Mouse (Mus musculus) midbrain, embryonic 15.5 days (tissue): ENCODE measurements around the gene Tmem206. TPM values are rescaled to one million over a fixed set of nuclear protein-coding genes. Genes with fewer than 3 reads are reported as not detected.

ENCODE experiments used
- ATAC-seq: fragments of 200-750 bp; cut with Nextera tagmentation; replicated peaks from 2 replicates; pipeline ENCODE4 v1.8.0; 2017; ENCODE audit warnings: moderate TSS enrichment
- H3K27ac ChIP-seq: fragments of 300-500 bp; sonication (generic); 2 replicates; pipeline ENCODE4 v1.5.1; 2015; ENCODE audit warnings: mild to moderate bottlenecking, inconsistent platforms
- H3K27me3 ChIP-seq: fragments of 300-500 bp; sonication (generic); replicated peaks from 2 replicates; pipeline ENCODE4 v1.6.1; 2015; ENCODE audit warnings: inconsistent platforms
- H3K36me3 ChIP-seq: fragments of 300-500 bp; sonication (generic); replicated peaks from 2 replicates; pipeline ENCODE4 v1.6.1; 2015; ENCODE audit warnings: inconsistent platforms
- H3K4me1 ChIP-seq: fragments of 300-500 bp; sonication (generic); 2 replicates; pipeline ENCODE4 v1.6.1; 2015; ENCODE audit warnings: inconsistent platforms
- H3K4me2 ChIP-seq: fragments of 300-500 bp; sonication (generic); 2 replicates; pipeline ENCODE4 v1.6.1; 2015; ENCODE audit warnings: inconsistent platforms, mild to moderate bottlenecking, moderate library complexity
- H3K4me3 ChIP-seq: fragments of 300-500 bp; sonication (generic); 2 replicates; pipeline ENCODE4 v1.5.1; 2015; ENCODE audit warnings: mild to moderate bottlenecking, inconsistent platforms
- H3K9ac ChIP-seq: fragments of 300-500 bp; sonication (generic); 2 replicates; pipeline ENCODE4 v1.6.1; 2015; ENCODE audit warnings: mild to moderate bottlenecking, inconsistent platforms
- H3K9me3 ChIP-seq: fragments of 300-500 bp; sonication (generic); 2 replicates; pipeline ENCODE4 v1.6.1; 2016; ENCODE audit warnings: inconsistent platforms
- WGBS: fragments of 180-500 bp; shearing (Covaris S2); methylation state at CpG from one replicate; pipeline ENCODE4 v1.1.7; 2015; ENCODE audit warnings: mixed read lengths; 5-methylcytosine and 5-hydroxymethylcytosine counted together
- polyA plus RNA-seq: library from polyadenylated mRNA; unstranded; fragments of >200 nt; fragmentation: Nextera tagmentation; extraction: Ambion mirVana; gene quantifications from 2 replicates; pipeline ENCODE4 v1.2.1, GENCODE M21; 2015

Tmem206 gene
- polyA plus RNA-seq: 43.2 and 44.5 TPM in 2 replicates

DNA sequence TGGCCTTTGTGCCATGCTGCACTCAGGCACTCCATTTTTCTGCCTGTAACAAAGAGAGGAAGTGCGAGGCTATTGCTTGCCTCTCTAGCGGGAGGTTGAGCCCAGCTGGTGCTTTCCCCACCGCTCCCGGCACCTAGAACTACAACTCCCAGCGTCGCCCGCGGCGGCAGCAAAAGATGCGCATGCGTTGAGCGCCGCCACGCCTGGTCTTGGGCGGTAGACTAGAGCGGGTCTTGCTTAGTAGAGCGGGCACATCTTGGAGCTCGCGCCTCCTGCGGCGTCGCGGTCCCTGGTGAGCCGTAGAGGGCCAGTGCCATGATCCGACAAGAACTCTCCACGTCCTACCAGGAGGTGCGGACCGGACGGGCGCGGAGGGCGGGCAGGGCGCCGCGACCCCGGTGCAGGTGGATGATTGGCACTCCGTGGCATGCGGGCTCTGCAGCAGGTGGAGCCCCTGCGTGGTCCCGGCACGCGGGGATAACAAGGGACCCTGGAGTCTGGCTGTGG is at the start of gene Tmem206:
Gene Tmem206, plus strand, starts transcription at position 187 of the 507 bp plus-strand sequence.
- H3K9me3 ChIP-seq: no peaks in the 10 kb centered on the region
- peak within 1 kb of the TSS; percentile 75 for H3K4me3 ChIP-seq
- WGBS: 0% methylated on average over 42 of the region's 42 CpGs
- no peaks in the 10 kb centered on the region for H3K27me3 ChIP-seq
- H3K9ac ChIP-seq: peak within 1 kb of the TSS; percentile 76
- H3K4me1 ChIP-seq: peaks cover 26% of the 10 kb centered on the region
- no peaks in the 10 kb centered on the region for H3K36me3 ChIP-seq
- peak; percentile 96 for ATAC-seq
- peak within 1 kb of the TSS; percentile 56 for H3K4me2 ChIP-seq
- H3K27ac ChIP-seq: peak within 1 kb of the TSS; percentile 84

DNA sequence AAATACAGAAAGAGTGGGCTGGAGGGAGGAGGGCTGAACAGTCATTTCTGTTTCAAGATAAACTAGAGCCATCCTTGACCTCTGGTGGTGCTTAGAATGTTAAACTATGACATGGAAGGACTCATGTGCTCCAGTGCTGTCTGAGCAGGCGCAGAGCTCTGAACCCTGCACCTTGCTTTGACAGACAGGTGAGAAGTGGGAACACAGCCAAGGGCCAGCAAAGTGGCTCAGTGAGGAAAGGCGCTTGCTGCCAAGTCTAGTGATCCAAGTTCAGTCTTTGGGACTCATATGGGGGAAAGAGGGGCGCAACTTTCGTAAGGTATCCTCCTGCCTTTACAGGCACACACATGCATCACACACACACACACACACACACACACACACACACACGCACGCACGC is 49.5 kb upstream of the Tmem206 start:
- ATAC-seq: no peak
- no peaks in the 10 kb centered on the region for H3K36me3 ChIP-seq
- H3K9me3 ChIP-seq: no peaks in the 10 kb centered on the region
- H3K4me1 ChIP-seq: no peaks in the 10 kb centered on the region
- H3K4me2 ChIP-seq: no peak overlapping the region
- H3K4me3 ChIP-seq: no peak overlapping the region
- no peak overlapping the region for H3K27ac ChIP-seq
- WGBS: 96% methylated on average over 7 of the region's 7 CpGs
- no peak overlapping the region for H3K9ac ChIP-seq
- H3K27me3 ChIP-seq: no peaks in the 10 kb centered on the region

DNA sequence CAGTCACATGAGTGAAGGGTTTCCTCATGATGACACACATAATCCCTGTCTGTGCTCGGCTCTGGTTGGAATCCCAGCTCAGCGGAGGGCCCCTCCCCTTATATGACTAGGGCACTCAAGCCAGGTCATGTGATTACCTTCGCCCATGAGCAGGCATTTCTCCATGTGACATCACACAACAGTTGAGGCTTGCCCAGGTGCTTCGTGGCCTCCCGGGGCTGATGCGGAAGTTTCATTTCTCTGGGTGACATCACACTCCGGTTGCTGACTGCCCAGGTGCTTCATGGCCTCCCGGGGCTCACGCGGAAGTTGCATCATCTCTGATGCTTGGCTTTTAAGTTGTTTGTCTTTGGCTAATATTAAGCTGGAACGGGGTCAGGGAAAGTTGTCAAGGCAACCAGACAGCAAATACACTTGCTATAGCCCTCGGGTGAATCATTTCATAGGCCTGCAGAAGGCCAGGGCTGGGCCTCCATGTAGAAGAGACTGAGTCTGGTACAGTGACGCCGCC is 48.1 kb upstream of the Tmem206 start:
- WGBS: 74% methylated on average over 14 of the region's 14 CpGs
- no peak overlapping the region for H3K27ac ChIP-seq

DNA sequence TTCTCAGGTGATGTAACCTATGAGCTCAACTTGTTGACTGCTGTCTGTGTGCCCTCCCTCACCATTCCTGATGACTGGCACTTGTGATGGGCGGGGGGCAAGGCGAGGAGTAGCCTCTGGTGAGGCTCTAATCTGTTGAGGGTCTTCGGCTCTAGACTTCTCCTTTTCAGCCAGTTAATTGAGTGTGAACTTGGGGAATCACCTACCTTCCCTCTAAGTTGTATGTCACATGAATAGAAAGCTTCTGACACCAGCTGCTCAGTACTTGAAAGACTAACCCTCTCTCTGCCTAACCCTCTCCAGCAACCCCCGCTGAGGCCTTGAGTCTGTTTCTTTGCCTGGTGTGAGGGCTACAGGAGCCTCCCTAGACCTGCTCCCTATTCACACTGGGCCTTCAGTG is 47.4 kb upstream of the Tmem206 start:
- Histone ChIP-seq H3K9ac (no peak overlapping the region), H3K27ac (no peak overlapping the region), H3K9me3 (no peaks in the 10 kb centered on the region), H3K4me2 (no peak overlapping the region), H3K27me3 (no peaks in the 10 kb centered on the region), H3K36me3 (no peaks in the 10 kb centered on the region), H3K4me3 (no peak overlapping the region), H3K4me1 (no peaks in the 10 kb centered on the region)
- 80% methylated on average over 4 of the region's 4 CpGs for WGBS
- no peak for ATAC-seq

More for the DNA sequence above, 48.1 kb upstream of the Tmem206 start:
- Histone ChIP-seq H3K4me1 (no peaks in the 10 kb centered on the region), H3K9me3 (no peaks in the 10 kb centered on the region), H3K9ac (no peak overlapping the region), H3K4me2 (no peak overlapping the region), H3K27me3 (no peaks in the 10 kb centered on the region), H3K4me3 (no peak overlapping the region), H3K36me3 (no peaks in the 10 kb centered on the region)
- no peak for ATAC-seq

DNA sequence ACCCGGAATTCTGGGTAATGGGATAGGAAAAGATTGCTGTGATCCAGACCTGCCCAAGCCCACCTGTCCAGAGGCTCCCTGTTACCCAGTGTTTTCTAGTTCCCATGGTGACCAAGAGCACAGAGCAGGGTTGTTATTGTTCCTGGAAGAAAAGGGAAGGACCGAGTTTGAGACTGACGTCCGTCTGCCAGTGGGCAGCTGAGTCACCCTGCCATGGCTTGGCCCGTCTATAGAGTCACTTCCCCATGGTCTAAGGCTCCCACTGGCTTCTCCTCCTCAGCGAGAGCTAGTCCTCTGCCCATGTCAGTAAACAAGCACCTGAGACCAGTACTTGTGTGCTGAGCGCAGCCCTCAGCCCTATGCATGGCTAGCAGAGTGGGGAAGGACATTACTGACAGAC is 44.5 kb upstream of the Tmem206 start:
- Histone ChIP-seq H3K36me3 (no peaks in the 10 kb centered on the region), H3K27ac (no peak overlapping the region), H3K27me3 (no peaks in the 10 kb centered on the region), H3K9ac (no peak overlapping the region), H3K4me3 (no peak overlapping the region), H3K4me1 (no peaks in the 10 kb centered on the region), H3K9me3 (no peaks in the 10 kb centered on the region), H3K4me2 (no peak overlapping the region)
- WGBS: 57% methylated on average over 7 of the region's 7 CpGs
- no peak for ATAC-seq

DNA sequence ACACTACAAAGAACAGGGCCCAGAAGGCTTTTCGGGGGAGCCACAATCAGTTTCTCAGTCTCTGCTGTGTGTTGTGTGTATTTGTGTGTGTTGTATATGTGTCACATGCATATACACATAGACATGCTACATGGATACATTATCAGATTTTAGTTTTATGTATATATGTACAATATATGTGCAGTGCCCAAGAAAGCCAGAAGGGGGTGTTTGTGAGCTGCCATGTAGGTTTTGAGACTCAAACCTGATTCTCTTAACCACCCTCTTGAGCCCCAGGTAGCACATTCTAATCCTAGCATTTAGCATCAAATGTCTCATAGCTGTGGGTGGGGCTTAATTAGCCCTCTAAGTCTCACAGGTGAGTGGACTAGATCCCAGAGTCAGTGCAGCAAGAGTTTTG is 43.4 kb upstream of the Tmem206 start:
- no peaks in the 10 kb centered on the region for H3K27me3 ChIP-seq
- H3K4me1 ChIP-seq: no peaks in the 10 kb centered on the region
- WGBS: 93% methylated on average over 1 of the region's 1 CpGs
- H3K4me2 ChIP-seq: no peak overlapping the region
- no peak for ATAC-seq
- no peak overlapping the region for H3K27ac ChIP-seq
- H3K4me3 ChIP-seq: no peak overlapping the region
- H3K9ac ChIP-seq: no peak overlapping the region
- H3K9me3 ChIP-seq: no peaks in the 10 kb centered on the region
- H3K36me3 ChIP-seq: no peaks in the 10 kb centered on the region

DNA sequence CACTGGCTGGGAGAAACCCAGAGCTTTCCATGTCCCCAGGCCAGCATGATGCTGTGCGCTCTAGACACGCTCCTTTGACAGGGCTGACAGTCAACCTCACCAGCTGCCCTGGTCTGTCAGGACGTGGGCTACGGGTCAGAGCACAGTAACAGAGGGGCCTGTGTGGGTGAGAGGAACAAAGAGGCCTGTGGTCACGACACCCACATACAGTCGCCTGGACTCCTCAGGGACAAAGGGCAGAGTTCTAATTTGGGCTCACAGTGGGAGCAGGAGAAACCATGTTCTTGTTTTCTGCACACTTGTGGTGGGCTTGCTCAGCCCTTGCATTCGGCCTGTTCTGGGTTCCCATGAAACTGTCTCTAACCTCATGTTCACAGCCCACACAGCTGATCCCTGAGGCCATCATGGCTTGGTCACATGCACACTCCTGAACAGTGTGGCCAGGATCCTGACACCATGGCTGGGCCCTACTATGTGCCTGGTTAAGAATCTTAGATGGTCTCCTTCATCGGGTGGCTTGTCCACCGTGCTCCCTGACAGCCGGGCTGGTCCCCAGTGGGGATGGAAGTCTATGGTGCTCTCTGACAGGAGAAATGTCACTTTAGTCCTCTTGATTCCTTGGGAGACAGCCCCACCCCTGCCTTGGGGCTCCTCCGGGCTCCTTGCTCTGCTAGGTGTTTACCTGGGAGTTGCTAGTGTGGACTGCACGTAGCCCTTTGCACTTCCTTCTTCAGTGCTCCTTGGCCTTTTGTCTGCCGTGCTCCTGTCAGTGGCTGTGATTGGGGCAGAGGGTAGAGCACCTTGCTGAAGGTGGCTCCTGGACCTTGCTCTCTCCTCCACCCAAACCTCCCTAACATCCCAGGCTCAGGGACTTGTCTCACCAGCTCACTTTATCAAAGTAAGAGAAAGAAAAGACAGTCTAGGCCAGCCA is 42.3 kb upstream of the Tmem206 start:
- 82% methylated on average over 13 of the region's 13 CpGs for WGBS
- no peak for ATAC-seq
- no peaks in the 10 kb centered on the region for H3K27me3 ChIP-seq
- no peaks in the 10 kb centered on the region for H3K36me3 ChIP-seq
- H3K4me3 ChIP-seq: no peak overlapping the region
- H3K27ac ChIP-seq: no peak overlapping the region
- H3K4me2 ChIP-seq: no peak overlapping the region
- H3K9me3 ChIP-seq: no peaks in the 10 kb centered on the region
- no peaks in the 10 kb centered on the region for H3K4me1 ChIP-seq
- H3K9ac ChIP-seq: no peak overlapping the region

DNA sequence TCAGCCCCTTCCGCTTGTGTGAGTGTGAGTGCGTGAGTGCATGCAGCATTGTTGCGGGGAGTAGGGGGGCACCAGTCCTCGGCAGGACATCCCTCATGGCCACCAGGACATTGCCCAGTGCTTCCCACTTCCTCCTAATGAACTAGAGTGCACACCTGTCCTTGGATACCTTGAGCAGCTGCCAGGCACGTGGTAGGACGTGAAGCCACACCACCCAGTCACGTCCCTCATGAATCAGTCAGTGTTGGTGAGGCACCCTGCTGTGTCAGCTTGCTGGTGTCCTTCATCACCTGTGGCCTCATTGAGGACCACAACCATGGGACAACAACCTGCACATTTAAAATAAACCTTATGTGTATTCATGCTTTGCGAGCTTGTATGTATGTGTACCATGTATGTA is 41.2 kb upstream of the Tmem206 start:
- Histone ChIP-seq H3K4me1 (no peaks in the 10 kb centered on the region), H3K4me2 (no peak overlapping the region), H3K27ac (no peak overlapping the region), H3K4me3 (no peak overlapping the region), H3K9me3 (no peaks in the 10 kb centered on the region), H3K36me3 (no peaks in the 10 kb centered on the region), H3K27me3 (no peaks in the 10 kb centered on the region), H3K9ac (no peak overlapping the region)
- no peak for ATAC-seq
- WGBS: 86% methylated on average over 8 of the region's 8 CpGs

DNA sequence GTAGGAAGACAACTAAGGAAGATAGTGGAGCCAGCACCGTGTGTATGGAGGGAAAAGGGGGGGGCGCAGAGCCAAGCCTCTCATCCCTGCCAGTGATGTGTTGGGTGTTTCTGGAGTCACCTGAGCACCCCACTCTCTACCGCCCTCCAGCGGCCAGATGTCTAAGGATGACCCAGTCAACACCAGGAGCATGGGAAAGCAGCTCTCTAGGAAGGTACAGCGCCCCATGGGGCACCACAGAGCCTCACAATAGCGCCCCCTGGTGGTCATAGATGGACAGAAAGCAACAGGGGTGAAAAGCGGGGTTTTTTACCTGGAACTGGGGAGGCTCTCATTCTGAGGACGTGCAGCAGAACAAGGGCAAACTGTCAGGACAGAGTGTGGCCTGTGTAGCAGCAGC is 37.0 kb upstream of the Tmem206 start:
- no peaks in the 10 kb centered on the region for H3K4me1 ChIP-seq
- H3K4me3 ChIP-seq: no peak overlapping the region
- no peaks in the 10 kb centered on the region for H3K9me3 ChIP-seq
- no peak overlapping the region for H3K4me2 ChIP-seq
- H3K9ac ChIP-seq: no peak overlapping the region
- H3K36me3 ChIP-seq: no peaks in the 10 kb centered on the region
- no peak for ATAC-seq
- H3K27me3 ChIP-seq: no peaks in the 10 kb centered on the region
- H3K27ac ChIP-seq: no peak overlapping the region
- 33% methylated on average over 8 of the region's 8 CpGs for WGBS

DNA sequence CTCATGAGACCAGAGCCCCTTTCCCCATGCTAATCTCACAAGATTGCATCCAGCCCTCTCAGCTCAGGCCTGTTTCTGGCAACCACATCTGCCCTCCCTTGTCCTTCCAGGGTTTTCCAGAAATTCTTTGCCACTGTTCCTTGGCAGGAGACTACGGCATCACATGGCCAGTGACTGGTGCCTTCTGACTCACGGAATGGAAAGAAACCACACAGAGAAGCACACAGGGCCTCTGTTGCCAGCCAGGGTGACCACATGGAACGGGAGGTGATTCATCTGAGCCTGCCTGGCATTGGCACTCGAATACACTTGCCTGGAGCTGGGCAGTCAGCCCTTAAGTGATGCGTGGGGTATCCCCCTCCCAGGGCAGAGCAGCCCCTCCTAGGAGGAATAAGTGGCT is 33.4 kb upstream of the Tmem206 start:
- no peaks in the 10 kb centered on the region for H3K27me3 ChIP-seq
- no peak overlapping the region for H3K4me2 ChIP-seq
- H3K4me3 ChIP-seq: no peak overlapping the region
- no peaks in the 10 kb centered on the region for H3K4me1 ChIP-seq
- no peaks in the 10 kb centered on the region for H3K9me3 ChIP-seq
- H3K9ac ChIP-seq: no peak overlapping the region
- no peak overlapping the region for H3K27ac ChIP-seq
- no peak for ATAC-seq
- no peaks in the 10 kb centered on the region for H3K36me3 ChIP-seq
- WGBS: 66% methylated on average over 5 of the region's 5 CpGs

DNA sequence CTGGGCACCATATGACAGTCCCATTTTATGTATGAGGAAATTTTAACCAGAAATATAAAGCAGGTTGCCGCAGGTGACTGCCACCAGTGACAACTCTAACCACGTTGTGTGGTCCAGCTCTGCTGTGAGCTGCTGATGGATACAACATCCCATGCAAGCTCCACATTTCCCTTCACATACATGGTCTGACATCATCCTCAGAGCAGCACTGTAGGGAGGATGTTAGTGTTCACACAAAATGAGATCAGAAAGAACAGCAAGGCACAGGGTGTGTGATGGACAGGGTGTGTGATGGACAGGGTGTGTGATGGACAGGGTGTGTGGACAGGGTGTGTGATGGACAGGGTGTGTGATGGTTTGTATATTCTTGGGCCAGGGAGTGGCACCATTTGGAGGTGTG is 32.7 kb upstream of the Tmem206 start:
- Histone ChIP-seq H3K27ac (no peak overlapping the region), H3K4me3 (no peak overlapping the region), H3K9ac (no peak overlapping the region), H3K36me3 (no peaks in the 10 kb centered on the region), H3K4me2 (no peak overlapping the region), H3K4me1 (no peaks in the 10 kb centered on the region), H3K27me3 (no peaks in the 10 kb centered on the region), H3K9me3 (no peaks in the 10 kb centered on the region)
- no peak for ATAC-seq
- WGBS: 84% methylated on average over 2 of the region's 2 CpGs

DNA sequence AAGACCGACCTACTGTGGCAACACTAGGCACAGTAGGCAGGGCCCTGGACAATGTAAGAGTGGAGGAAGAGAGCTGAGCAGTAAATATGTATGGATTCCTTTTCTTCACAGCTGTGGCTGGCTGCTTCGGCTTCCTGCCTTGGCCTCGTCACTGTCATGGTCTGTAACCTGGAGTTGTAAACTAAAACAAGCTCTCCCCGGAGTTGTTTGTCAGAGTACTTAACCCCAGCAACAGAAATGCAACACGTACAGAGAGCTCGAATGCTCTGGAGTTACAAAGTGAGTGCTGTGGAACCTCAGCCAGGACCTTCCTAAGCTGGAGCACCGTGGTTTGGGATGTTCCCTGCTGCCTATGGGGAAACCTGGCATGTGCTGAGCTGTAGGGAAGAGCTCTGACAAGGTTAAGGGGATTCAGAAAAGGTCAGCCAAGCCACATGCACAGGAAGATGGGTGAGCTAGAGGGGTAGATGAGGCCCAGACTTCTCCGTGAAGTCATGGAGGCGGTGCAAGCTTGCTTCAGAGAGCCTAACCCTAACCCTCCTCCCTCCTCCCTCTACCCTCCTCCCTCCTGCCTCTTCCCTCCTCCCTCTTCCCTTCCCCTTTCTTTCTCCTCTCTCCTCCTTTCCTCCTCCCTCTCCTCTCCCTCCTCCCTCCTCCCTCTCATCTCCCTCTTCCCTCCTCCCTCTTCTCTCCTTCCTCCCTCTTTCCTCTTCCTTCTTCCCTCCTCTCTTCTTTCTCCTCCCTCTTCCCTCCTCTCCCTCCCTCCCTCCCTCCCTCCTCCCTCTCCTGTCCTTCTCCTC is 31.5 kb upstream of the Tmem206 start:
- H3K9ac ChIP-seq: no peak overlapping the region
- H3K36me3 ChIP-seq: no peaks in the 10 kb centered on the region
- no peak overlapping the region for H3K4me2 ChIP-seq
- no peak overlapping the region for H3K27ac ChIP-seq
- no peak overlapping the region for H3K4me3 ChIP-seq
- H3K27me3 ChIP-seq: no peaks in the 10 kb centered on the region
- H3K9me3 ChIP-seq: no peaks in the 10 kb centered on the region
- ATAC-seq: no peak
- 72% methylated on average over 9 of the region's 9 CpGs for WGBS
- H3K4me1 ChIP-seq: no peaks in the 10 kb centered on the region
